In genomic region chr16:8736757-8737156, GRCm38 (mm10) we compare ENCODE assay signal across 9 mouse cellular contexts. TPM values are rescaled to one million over a fixed set of nuclear protein-coding genes. Genes with fewer than 3 reads are reported as not detected.
DNase-seq lines count a peak whose midpoint lies in the region; ATAC-seq and TF ChIP-seq lines count a peak whose summit lies in the region.
"Had no signal": no experiment of that assay in that cellular context is flagged by ENCODE, and none has a peak within 500 bp of the region (broad histone marks: within the 10 kb centered on the region; RNA-seq: fewer than 3 reads in every experiment).

No protein-coding gene starts in this region.

- WGBS in lung, adult 2 months = 3% methylated on average over 7 of the region's 7 CpGs
- 2% methylated on average over 7 of the region's 7 CpGs for WGBS in embryonic facial prominence, embryonic 12.5 days
- WGBS in limb, embryonic 10.5 days = 19% methylated on average over 7 of the region's 7 CpGs
- 5% methylated on average over 7 of the region's 7 CpGs for WGBS in neural tube, embryonic 14.5 days

- no peak for ATAC-seq in embryonic facial prominence, embryonic 12.5 days (ENCODE audit: insufficient number of reproducible peaks, insufficient read depth, low FRiP score, low TSS enrichment)
- no peak for ATAC-seq in neural tube, embryonic 14.5 days (ENCODE audit: low read depth)

- no peak for TF ChIP-seq POLR2A in lung, adult 2 months (IDR thresholded peaks at IDR 0.05; ENCODE audit: borderline replicate concordance, extremely low read depth, low read depth, low read length)

- no peak overlapping the region for H3K27ac ChIP-seq in embryonic facial prominence, embryonic 12.5 days
- no peak overlapping the region for H3K27ac ChIP-seq in limb, embryonic 10.5 days
- H3K27ac ChIP-seq in neural tube, embryonic 14.5 days (ENCODE audit: low read depth, low read length) = no peak overlapping the region

- no peak for TF ChIP-seq CTCF in lung, adult 2 months (IDR thresholded peaks at IDR 0.05; ENCODE audit: insufficient read depth, low read length)

- intact Hi-C loops in gastrocnemius, postnatal 36 days (cut with DNase I) = no loop called here
- intact Hi-C loops in left cerebral cortex, postnatal 25 days (cut with DNase I) = no loop called here

- peak overlapping the region; percentile 70 for H3K4me3 ChIP-seq in lung, adult 2 months (replicated peaks; ENCODE audit: extremely low read depth, low read depth, low read length)
- H3K4me3 ChIP-seq in embryonic facial prominence, embryonic 12.5 days = peak overlapping the region; percentile 97
- H3K4me3 ChIP-seq in limb, embryonic 10.5 days = peak overlapping the region; percentile 97
- H3K4me3 ChIP-seq in neural tube, embryonic 14.5 days (ENCODE audit: low read depth, low read length) = peak overlapping the region; percentile 99

- H3K4me1 ChIP-seq in lung, adult 2 months (ENCODE audit: control insufficient read depth, insufficient read depth, low read length) = peaks cover 32% of the 10 kb centered on the region
- peaks cover 29% of the 10 kb centered on the region for H3K4me1 ChIP-seq in embryonic facial prominence, embryonic 12.5 days
- peaks cover 28% of the 10 kb centered on the region for H3K4me1 ChIP-seq in limb, embryonic 10.5 days
- peaks cover 31% of the 10 kb centered on the region for H3K4me1 ChIP-seq in neural tube, embryonic 14.5 days (ENCODE audit: control insufficient read depth, insufficient read depth, low read length)

- DNase-seq in lung, adult 2 months = no peak
- DNase-seq in lung, postnatal 14 days = no peak
- DNase-seq in limb, embryonic 10.5 days (ENCODE audit: low spot score) = no peak
- no peak for DNase-seq in embryo, embryonic 10 days (ENCODE audit: low spot score)
- DNase-seq in gastrocnemius, postnatal 36 days = no peak
- no peak for DNase-seq in left cerebral cortex, postnatal 25 days (ENCODE audit: low spot score in 2 of 2)

- H3K9me3 ChIP-seq in embryonic facial prominence, embryonic 12.5 days = no peaks in the 10 kb centered on the region
- no peaks in the 10 kb centered on the region for H3K9me3 ChIP-seq in limb, embryonic 10.5 days (replicated peaks)
- H3K9me3 ChIP-seq in neural tube, embryonic 14.5 days (ENCODE audit: control insufficient read depth, low read length) = no peaks in the 10 kb centered on the region

- H3K4me2 ChIP-seq in embryonic facial prominence, embryonic 12.5 days (replicated peaks) = peak overlapping the region; percentile 80
- H3K4me2 ChIP-seq in neural tube, embryonic 14.5 days (ENCODE audit: low read depth, low read length) = peak overlapping the region; percentile 100

- no peaks in the 10 kb centered on the region for H3K27me3 ChIP-seq in embryonic facial prominence, embryonic 12.5 days
- H3K27me3 ChIP-seq in limb, embryonic 10.5 days (ENCODE audit: low read depth, poor library complexity, severe bottlenecking) = no peaks in the 10 kb centered on the region
- no peaks in the 10 kb centered on the region for H3K27me3 ChIP-seq in neural tube, embryonic 14.5 days (ENCODE audit: control insufficient read depth, insufficient read depth, low read length)

- peak overlapping the region; percentile 96 for H3K9ac ChIP-seq in embryonic facial prominence, embryonic 12.5 days
- peak overlapping the region; percentile 99 for H3K9ac ChIP-seq in neural tube, embryonic 14.5 days (replicated peaks; ENCODE audit: low read depth, low read length)

- no peaks in the 10 kb centered on the region for H3K36me3 ChIP-seq in embryonic facial prominence, embryonic 12.5 days
- H3K36me3 ChIP-seq in limb, embryonic 10.5 days = peaks cover 12% of the 10 kb centered on the region; the same call in 1 of the 2 replicates
- no peaks in the 10 kb centered on the region for H3K36me3 ChIP-seq in neural tube, embryonic 14.5 days (ENCODE audit: control insufficient read depth, insufficient read depth, low read length)

RNA-seq across cellular contexts. Expression of gene Usp7, which starts 55.4 kb away (rescaled TPM):
- polyA plus RNA-seq in lung, adult 2 months (2012; rRNA removed) = 18.6 and 29.8 TPM in 2 replicates
- 29.5 and 35.1 TPM in 2 replicates for polyA plus RNA-seq in embryonic facial prominence, embryonic 12.5 days (2016; fragmentation: Nextera tagmentation; extraction: Ambion mirVana)
- polyA plus RNA-seq in limb, embryonic 10.5 days (2016; fragmentation: Nextera tagmentation; extraction: Ambion mirVana) = 28.9 and 32.8 TPM in 2 replicates
- polyA plus RNA-seq in neural tube, embryonic 14.5 days (2014; fragmentation: Nextera tagmentation; extraction: Ambion mirVana) = 51.6 and 61.4 TPM in 2 replicates
- 10 to 100 TPM; 48.3 to 57.0 TPM for total RNA-seq in gastrocnemius, postnatal 36 days (2021)
- total RNA-seq in left cerebral cortex, postnatal 25 days (2021) = 100 to 1,000 TPM; 155 to 160 TPM

RNA-seq across cellular contexts. Expression of gene Gm5767, which starts 56.2 kb away (rescaled TPM):
- polyA plus RNA-seq in lung, adult 2 months (2012; rRNA removed) = 0.23 TPM in 1 of 2 replicates, not detected in the other
- polyA plus RNA-seq in embryonic facial prominence, embryonic 12.5 days (2016; fragmentation: Nextera tagmentation; extraction: Ambion mirVana) = not detected in 2 replicates
- not detected in 2 replicates for polyA plus RNA-seq in limb, embryonic 10.5 days (2016; fragmentation: Nextera tagmentation; extraction: Ambion mirVana)
- polyA plus RNA-seq in neural tube, embryonic 14.5 days (2014; fragmentation: Nextera tagmentation; extraction: Ambion mirVana) = not detected in 2 replicates
- not detected for total RNA-seq in gastrocnemius, postnatal 36 days (2021)
- total RNA-seq in left cerebral cortex, postnatal 25 days (2021) = not detected
- polyA plus RNA-seq: brain, embryonic 14.5 days had no signal
